Mouse (Mus musculus) cerebellum, postnatal 36 days (tissue): ENCODE data around the gene Hist1h2bl.

Experiments used
- DNase-seq, 2 experiments: peaks; one replicate each; pipeline ENCODE4 v3.0.0; 2021 to 2022; ENCODE audit warnings: mixed read lengths in 2 of 2

Gene Hist1h2bl

GRCm38 (mm10) chr13:21715864-21716539, at the start of gene Hist1h2bl, which contains the start of gene Hist1h2ai:
Hist1h2bl (minus strand) TSS chr13:21716143.
Hist1h2ai (plus strand) TSS chr13:21716422.
- peak; percentile 67 to 90 for DNase-seq

GRCm38 (mm10) chr13:21755707-21756106, 39.8 kb upstream of the Hist1h2bl start:
- DNase-seq: no peak

GRCm38 (mm10) chr13:21754294-21755001, 38.5 kb upstream of the Hist1h2bl start:
- DNase-seq: peak in 1 of 2 experiments; percentile 15

GRCm38 (mm10) chr13:21753524-21754285, 37.8 kb upstream of the Hist1h2bl start, which contains the start of the genes Hist1h2ak and Hist1h2bn:
Hist1h2ak (minus strand) TSS chr13:21753827.
Hist1h2bn (plus strand) TSS chr13:21754123.
- DNase-seq: peak; percentile 40 to 75

GRCm38 (mm10) chr13:21753051-21753523, 37.1 kb upstream of the Hist1h2bl start:
- no peak for DNase-seq

- DNase-seq: no peak
Measured at GRCm38 (mm10) chr13:21752356-21752755, 36.4 kb upstream of the Hist1h2bl start.

GRCm38 (mm10) chr13:21751827-21752226, 35.9 kb upstream of the Hist1h2bl start:
- DNase-seq: no peak

GRCm38 (mm10) chr13:21751417-21751816, 35.5 kb upstream of the Hist1h2bl start:
- DNase-seq: no peak

GRCm38 (mm10) chr13:21750159-21751017, 34.4 kb upstream of the Hist1h2bl start, which contains the start of gene Hist1h4k:
Hist1h4k (minus strand) TSS chr13:21750505.
- DNase-seq: peak; percentile 93 to 95

GRCm38 (mm10) chr13:21749387-21750158, 33.6 kb upstream of the Hist1h2bl start:
- no peak for DNase-seq

GRCm38 (mm10) chr13:21745006-21745405, 29.1 kb upstream of the Hist1h2bl start:
- no peak for DNase-seq

GRCm38 (mm10) chr13:21734906-21735767, 19.2 kb upstream of the Hist1h2bl start, which contains the start of gene Hist1h4j:
Hist1h4j (plus strand) TSS chr13:21735064.
- DNase-seq: peak; percentile 76 to 77

GRCm38 (mm10) chr13:21734010-21734905, 18.3 kb upstream of the Hist1h2bl start:
- DNase-seq: peak; percentile 63 to 80

GRCm38 (mm10) chr13:21733466-21733865, 17.5 kb upstream of the Hist1h2bl start:
- no peak for DNase-seq

- no peak for DNase-seq
Measured at GRCm38 (mm10) chr13:21729544-21729943, 13.6 kb upstream of the Hist1h2bl start.

GRCm38 (mm10) chr13:21727948-21728572, 12.1 kb upstream of the Hist1h2bl start:
- no peak for DNase-seq

- no peak for DNase-seq
Measured at GRCm38 (mm10) chr13:21722993-21723836, 7.3 kb upstream of the Hist1h2bl start.
